Mouse (Mus musculus) neural tube, embryonic 14.5 days (tissue): Measurements from ENCODE around the gene Chat. TPM values are rescaled to one million over a fixed set of nuclear protein-coding genes. Genes with fewer than 3 reads are reported as not detected.
A peak's percentile ranks its signal among the peaks of the same experiment; 100 is the strongest.

Source experiments
- ATAC-seq: fragments of 200-750 bp; cut with Nextera tagmentation; 2 replicates; pipeline ENCODE4 v1.8.0; 2017; ENCODE audit warnings: low read depth, mild to moderate bottlenecking, moderate TSS enrichment, moderate library complexity
- H3K27ac ChIP-seq: fragments of 300-500 bp; sonication (generic); 2 replicates; pipeline ENCODE4 v1.5.1; 2014; ENCODE audit warnings: low read depth, mild to moderate bottlenecking, control low read depth, low read length, moderate library complexity, mixed read lengths
- H3K27me3 ChIP-seq: fragments of 300-500 bp; sonication (generic); 2 replicates; pipeline ENCODE4 v1.6.1; 2014; ENCODE audit warnings: low read length; ENCODE audit not compliant: control insufficient read depth, insufficient read depth
- H3K36me3 ChIP-seq: fragments of 300-500 bp; sonication (generic); 2 replicates; pipeline ENCODE4 v1.6.1; 2014; ENCODE audit warnings: low read length, mixed read lengths; ENCODE audit not compliant: control insufficient read depth, insufficient read depth
- H3K4me1 ChIP-seq: fragments of 300-500 bp; sonication (generic); 2 replicates; pipeline ENCODE4 v1.6.1; 2014; ENCODE audit warnings: low read length; ENCODE audit not compliant: control insufficient read depth, insufficient read depth
- H3K4me2 ChIP-seq: fragments of 300-500 bp; sonication (generic); 2 replicates; pipeline ENCODE4 v1.6.1; 2014; ENCODE audit warnings: mild to moderate bottlenecking, low read depth, low read length, control low read depth
- H3K4me3 ChIP-seq: fragments of 300-500 bp; sonication (generic); 2 replicates; pipeline ENCODE4 v1.5.1; 2014; ENCODE audit warnings: low read depth, low read length, control low read depth, mixed read lengths
- H3K9ac ChIP-seq: fragments of 300-500 bp; sonication (generic); replicated peaks from 2 replicates; pipeline ENCODE4 v1.6.1; 2014; ENCODE audit warnings: low read depth, mild to moderate bottlenecking, control low read depth, low read length, mixed read lengths
- H3K9me3 ChIP-seq: fragments of 300-500 bp; sonication (generic); 2 replicates; pipeline ENCODE4 v1.6.1; 2016; ENCODE audit warnings: low read length; ENCODE audit not compliant: control insufficient read depth
- WGBS: fragments of 180-500 bp; shearing (Covaris S2); extraction: QIAGEN DNeasy Blood & Tissue Kit; methylation state at CpG from one replicate; pipeline ENCODE4 v1.1.7; 2014; 5-methylcytosine and 5-hydroxymethylcytosine counted together
- polyA plus RNA-seq: library from polyadenylated mRNA; unstranded; fragments of >200 nt; fragmentation: Nextera tagmentation; extraction: Ambion mirVana; gene quantifications from 2 replicates; pipeline ENCODE4 v1.2.1, GENCODE M21; 2014

Gene Chat
- polyA plus RNA-seq, 1 experiment from 2014 or later: 4.3 TPM

DNA sequence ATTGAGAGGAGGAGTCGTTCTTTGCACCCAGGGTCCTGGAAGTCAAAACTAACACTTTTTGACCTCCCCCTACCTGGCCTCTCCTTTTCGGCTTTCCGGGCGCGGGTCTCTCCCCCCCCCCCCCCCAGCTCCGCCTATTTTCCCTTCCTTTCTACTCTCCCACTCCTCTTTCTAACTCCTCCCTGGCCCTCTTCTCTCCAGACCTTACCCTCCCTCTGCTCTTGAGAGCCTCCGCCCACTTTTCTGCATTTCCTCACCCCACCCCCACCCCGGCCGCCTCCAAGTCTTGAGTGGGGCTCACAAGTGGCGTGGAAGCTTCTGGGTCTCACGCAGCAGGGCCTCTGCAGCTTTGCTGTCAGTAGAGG, 301 bp downstream of the Chat start:
- Histone ChIP-seq H3K27ac (no peak overlapping the region), H3K36me3 (no peaks in the 10 kb centered on the region), H3K9me3 (no peaks in the 10 kb centered on the region), H3K27me3 (peaks cover 60% of the 10 kb centered on the region), H3K4me1 (0 out of 2 replicates have a peak, but pooled peaks cover 5% of the 10 kb centered on the region), H3K9ac (no peak overlapping the region), H3K4me2 (peak overlapping the region; percentile 55; the same call in 1 of the 2 replicates), H3K4me3 (peak overlapping the region; percentile 34; the same call in 1 of the 2 replicates)
- 2% methylated on average over 7 of the region's 11 CpGs for WGBS
- ATAC-seq: no peak

DNA sequence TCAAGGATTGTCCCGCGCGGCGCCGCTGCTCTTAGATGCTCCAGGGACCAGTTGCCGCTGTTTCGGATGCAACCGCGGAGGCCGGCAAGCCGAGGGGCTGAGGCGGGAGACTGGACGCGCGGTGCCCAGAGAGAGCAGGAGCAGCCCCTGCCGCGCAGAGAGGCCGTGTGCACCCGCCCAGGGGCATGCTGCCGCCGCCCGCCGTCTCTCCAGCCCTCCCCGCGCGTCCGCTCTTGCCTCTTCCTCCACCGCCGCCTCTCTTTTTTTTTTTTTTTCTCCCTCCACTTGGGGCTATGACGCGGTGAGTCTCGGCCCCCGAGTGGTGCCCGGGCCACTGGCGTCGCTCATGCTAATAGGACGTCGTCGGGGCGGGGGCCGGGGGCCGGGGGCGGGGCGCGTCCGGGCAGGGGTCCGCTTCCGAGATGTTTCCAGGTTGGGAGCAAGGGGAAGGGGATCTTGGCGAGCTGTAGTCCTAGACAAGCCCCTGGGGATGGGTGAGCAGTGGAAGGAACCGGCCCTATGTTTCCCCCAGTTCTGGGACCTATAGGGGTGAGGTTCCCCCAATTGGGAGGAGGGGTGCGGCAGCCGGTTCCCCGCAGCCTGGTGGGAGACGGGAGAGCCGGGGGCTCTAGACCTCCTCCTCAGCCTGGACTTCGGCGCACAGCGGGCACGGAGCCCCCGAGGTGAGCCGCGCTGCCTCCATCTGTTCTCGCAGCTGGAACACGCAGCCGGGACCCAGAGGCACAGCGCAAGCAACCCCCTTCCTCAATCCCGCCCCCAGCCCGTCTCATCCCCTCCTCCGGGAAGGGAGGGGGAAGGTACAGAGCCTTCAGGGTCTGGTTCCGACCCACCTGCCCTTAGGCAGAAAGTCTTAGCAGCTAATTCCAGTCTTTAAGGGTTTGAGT, 936 bp downstream of the Chat start, which contains the start of gene Slc18a3:
Slc18a3 (minus strand) TSS at position 250 of the 905 bp plus-strand sequence.
- peak; percentile 30 for ATAC-seq
- peak within 1 kb of the TSS; percentile 25; the same call in 1 of the 2 replicates for H3K9ac ChIP-seq
- 1% methylated on average over 47 of the region's 70 CpGs for WGBS
- H3K4me3 ChIP-seq: peak within 1 kb of the TSS; percentile 34
- peak within 1 kb of the TSS; percentile 55 for H3K4me2 ChIP-seq
- no peaks in the 10 kb centered on the region for H3K9me3 ChIP-seq
- 0 out of 2 replicates have a peak, but pooled peaks cover 5% of the 10 kb centered on the region for H3K4me1 ChIP-seq
- 0 out of 2 replicates have a peak within 1 kb of the TSS, but pooled peaks have one; percentile 22 for H3K27ac ChIP-seq
- H3K36me3 ChIP-seq: no peaks in the 10 kb centered on the region
- H3K27me3 ChIP-seq: peaks cover 62% of the 10 kb centered on the region

DNA sequence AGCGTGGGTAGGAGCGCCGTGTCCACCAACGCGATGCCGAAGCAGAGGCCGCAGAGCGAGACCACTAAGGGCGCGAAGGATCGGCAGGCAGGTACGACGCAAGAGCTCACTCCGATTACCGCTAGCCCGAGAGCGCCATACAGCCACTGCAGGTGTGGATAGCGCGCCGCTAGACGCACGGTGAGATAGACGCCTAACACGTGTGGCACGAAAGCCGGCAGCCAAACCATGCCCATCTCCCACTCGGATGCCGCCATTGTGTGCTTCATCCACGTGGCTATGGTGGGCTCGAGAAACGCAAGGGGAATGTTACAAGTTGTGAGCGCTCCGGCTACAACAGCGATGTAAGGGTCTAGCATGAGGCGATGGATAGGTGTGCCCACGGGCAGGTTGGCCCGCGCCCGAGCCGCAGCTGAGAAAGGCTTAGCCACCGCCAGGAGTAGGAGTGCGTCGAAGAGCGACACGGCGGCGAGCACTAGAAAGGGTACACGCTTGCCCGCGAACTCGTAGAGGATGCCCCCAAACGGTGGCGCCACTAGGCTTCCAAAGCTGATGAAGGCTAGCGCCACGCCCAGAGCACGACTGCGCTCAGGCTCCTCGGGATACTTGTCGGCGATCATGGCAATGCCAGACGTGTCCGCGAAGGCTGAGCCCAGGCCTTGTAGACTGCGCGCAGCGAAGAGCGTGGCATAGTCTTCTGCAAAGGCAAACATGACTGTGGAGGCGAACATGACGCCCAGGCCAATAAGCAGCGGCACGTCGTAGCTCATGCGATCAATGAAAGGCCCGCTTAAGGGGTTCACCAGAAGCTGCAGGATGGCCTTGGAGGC, 2.4 kb downstream of the Chat start:
- H3K4me3 ChIP-seq: peak overlapping the region; percentile 34
- H3K27me3 ChIP-seq: peaks cover 71% of the 10 kb centered on the region
- peak overlapping the region; percentile 12; the same call in 1 of the 2 replicates for H3K4me2 ChIP-seq
- peak overlapping the region; percentile 25 for H3K9ac ChIP-seq
- 2% methylated on average over 73 of the region's 74 CpGs for WGBS
- no peak overlapping the region for H3K27ac ChIP-seq
- H3K4me1 ChIP-seq: 0 out of 2 replicates have a peak, but pooled peaks cover 5% of the 10 kb centered on the region
- H3K36me3 ChIP-seq: no peaks in the 10 kb centered on the region
- peak; percentile 20; the same call in 1 of the 2 replicates for ATAC-seq
- H3K9me3 ChIP-seq: no peaks in the 10 kb centered on the region

DNA sequence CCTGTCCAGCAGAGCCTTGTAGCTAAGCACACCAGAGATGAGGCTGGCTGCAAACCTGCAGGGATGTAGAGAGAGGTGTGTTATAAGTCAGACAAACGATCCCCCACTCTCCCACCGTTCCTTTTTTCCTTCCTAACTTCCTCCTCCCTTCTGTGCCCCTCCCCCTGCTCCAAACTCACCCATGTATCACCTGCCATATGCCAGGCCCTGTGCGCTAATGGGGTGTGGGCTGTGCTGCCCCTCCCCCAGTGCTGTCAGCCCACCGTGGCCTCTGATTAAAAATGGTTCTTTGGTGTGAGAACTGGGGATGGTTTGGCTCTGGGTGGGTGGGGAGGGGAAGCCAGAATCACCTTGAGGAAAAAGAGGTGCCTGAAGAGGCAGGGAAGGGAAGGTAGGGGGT, 13.2 kb downstream of the Chat start:
- Histone ChIP-seq H3K9ac (no peak overlapping the region), H3K27me3 (peaks cover 2% of the 10 kb centered on the region; the same call in 1 of the 2 replicates), H3K27ac (no peak overlapping the region), H3K9me3 (no peaks in the 10 kb centered on the region), H3K4me2 (no peak overlapping the region), H3K36me3 (no peaks in the 10 kb centered on the region), H3K4me3 (no peak overlapping the region), H3K4me1 (no peaks in the 10 kb centered on the region)
- 8% methylated on average over 4 of the region's 4 CpGs for WGBS
- no peak for ATAC-seq

DNA sequence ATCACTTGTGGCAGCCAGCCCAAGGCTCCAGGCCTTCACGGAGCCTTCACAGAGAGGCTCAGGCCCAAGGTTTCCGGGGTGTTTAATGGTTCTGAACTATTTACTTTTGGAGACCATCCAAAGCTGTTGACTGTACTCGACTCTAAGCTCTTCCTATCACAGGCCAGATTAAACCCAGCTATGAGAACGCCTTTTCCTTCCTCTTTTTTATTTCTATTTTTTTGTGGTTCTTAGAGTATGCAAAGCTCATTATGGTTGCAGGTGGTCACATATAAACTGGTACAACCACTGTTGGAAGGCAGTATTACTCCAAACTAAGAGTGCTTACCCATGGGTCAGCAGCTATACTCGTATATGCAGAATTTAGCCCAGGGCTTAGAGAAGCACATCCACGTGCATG, 18.8 kb downstream of the Chat start:
- no peak overlapping the region for H3K4me2 ChIP-seq
- H3K4me1 ChIP-seq: no peaks in the 10 kb centered on the region
- H3K36me3 ChIP-seq: no peaks in the 10 kb centered on the region
- H3K9ac ChIP-seq: no peak overlapping the region
- H3K9me3 ChIP-seq: no peaks in the 10 kb centered on the region
- no peak overlapping the region for H3K4me3 ChIP-seq
- ATAC-seq: no peak
- no peaks in the 10 kb centered on the region for H3K27me3 ChIP-seq
- 82% methylated on average over 6 of the region's 6 CpGs for WGBS
- no peak overlapping the region for H3K27ac ChIP-seq

DNA sequence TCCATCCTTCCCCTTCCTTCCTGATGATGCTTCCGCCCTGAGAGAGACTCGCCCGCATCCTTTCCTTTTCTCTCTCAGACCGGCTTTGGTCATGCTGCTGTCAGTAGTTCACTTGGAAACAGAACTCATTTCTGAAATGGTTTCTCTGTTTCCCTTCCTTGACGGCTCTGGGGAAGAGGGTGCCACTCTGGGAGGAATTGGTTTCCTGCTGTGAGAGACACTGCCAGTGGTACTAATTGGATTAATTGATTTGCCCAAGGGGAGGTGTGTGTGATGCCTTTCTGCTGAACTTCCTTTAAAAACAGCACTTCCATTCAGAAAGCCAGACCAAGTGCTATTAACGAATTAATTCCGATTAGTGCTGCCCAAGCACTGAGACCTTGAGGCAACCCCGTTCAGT, 22.3 kb downstream of the Chat start:
- ATAC-seq: no peak
- no peaks in the 10 kb centered on the region for H3K9me3 ChIP-seq
- H3K4me2 ChIP-seq: no peak overlapping the region
- H3K27me3 ChIP-seq: no peaks in the 10 kb centered on the region
- H3K4me1 ChIP-seq: no peaks in the 10 kb centered on the region
- H3K9ac ChIP-seq: no peak overlapping the region
- no peak overlapping the region for H3K27ac ChIP-seq
- H3K4me3 ChIP-seq: no peak overlapping the region
- no peaks in the 10 kb centered on the region for H3K36me3 ChIP-seq
- WGBS: 25% methylated on average over 8 of the region's 8 CpGs

DNA sequence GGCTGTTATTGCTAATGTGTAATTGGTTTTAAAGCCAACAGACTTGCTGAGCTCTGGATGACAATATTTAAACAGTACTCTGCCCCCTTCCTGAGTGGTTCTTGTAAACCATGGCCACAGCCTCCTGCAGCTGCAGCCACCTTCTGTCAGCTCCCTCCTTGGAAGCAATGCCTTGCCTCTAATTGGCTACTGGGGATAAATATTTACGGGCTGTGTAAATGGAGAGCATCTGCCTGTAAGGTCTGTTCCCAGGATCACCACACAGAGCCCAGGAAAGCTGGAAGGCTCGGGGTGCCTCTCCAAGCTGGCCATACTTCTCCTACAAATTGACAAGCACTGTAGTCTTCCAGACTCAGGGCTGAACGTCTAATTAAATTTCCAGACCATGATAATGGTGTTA, 26.0 kb downstream of the Chat start:
- H3K27me3 ChIP-seq: no peaks in the 10 kb centered on the region
- H3K27ac ChIP-seq: no peak overlapping the region
- H3K4me2 ChIP-seq: no peak overlapping the region
- ATAC-seq: peak; percentile 46; the same call in 1 of the 2 replicates
- no peak overlapping the region for H3K4me3 ChIP-seq
- H3K9ac ChIP-seq: no peak overlapping the region
- no peaks in the 10 kb centered on the region for H3K4me1 ChIP-seq
- no peaks in the 10 kb centered on the region for H3K36me3 ChIP-seq
- no peaks in the 10 kb centered on the region for H3K9me3 ChIP-seq
- WGBS: 12% methylated on average over 3 of the region's 3 CpGs

DNA sequence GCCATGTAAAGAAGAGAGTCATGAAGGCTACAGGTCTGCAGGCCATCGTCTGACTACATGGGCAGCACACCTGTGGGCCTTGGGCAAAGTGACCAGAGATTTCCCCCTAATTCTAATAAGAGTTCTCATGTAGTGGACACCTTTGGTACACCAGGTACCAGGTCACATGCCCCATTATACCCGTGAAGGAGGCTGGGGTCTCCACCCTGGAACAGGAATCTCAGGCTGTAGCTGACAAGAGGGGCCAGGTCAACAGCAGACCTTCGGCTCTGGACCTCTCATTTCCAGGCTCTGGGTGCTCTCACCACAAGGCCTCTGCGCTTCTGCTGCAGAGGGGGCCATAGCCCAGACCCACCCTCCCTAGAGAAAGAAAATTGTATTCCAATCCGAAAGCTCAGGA, 26.5 kb downstream of the Chat start:
- no peaks in the 10 kb centered on the region for H3K36me3 ChIP-seq
- no peak overlapping the region for H3K4me2 ChIP-seq
- H3K27me3 ChIP-seq: no peaks in the 10 kb centered on the region
- no peaks in the 10 kb centered on the region for H3K4me1 ChIP-seq
- no peak overlapping the region for H3K9ac ChIP-seq
- no peak for ATAC-seq
- no peak overlapping the region for H3K27ac ChIP-seq
- no peaks in the 10 kb centered on the region for H3K9me3 ChIP-seq
- 64% methylated on average over 5 of the region's 5 CpGs for WGBS
- H3K4me3 ChIP-seq: no peak overlapping the region
